Mouse (Mus musculus) E14TG2a.4 (cell line): ENCODE measurements around the gene Serpinf2.

ENCODE experiments used
- CTCF ChIP-seq: conservative IDR thresholded peaks from 2 replicates; pipeline ENCODE4 v1.5.1; 2014; ENCODE audit warnings: low read length
- POU5F1 ChIP-seq: IDR thresholded peaks from 2 replicates; pipeline ENCODE4 v1.6.1; 2014; ENCODE audit warnings: low read length, borderline replicate concordance

DNA sequence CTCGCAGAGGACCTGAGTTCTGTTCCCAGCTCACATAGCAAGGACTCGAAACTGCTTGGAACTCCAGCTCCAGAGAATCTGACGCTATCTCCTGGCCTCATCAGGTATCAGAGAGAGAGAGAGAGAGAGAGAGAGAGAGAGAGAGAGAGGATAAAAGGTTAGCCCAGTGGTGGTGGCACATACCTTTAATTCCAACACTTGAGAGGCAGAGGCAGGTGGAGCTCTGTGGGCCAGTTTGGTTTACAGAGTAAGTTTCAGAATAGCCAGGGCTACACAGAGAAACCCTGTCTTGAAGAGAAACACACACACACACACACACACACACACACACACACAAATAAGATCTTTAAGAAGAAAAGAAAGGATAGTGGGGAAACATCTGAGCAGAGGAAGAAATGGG is 16.3 kb downstream of the Serpinf2 start:
- TF ChIP-seq CTCF (no peak), POU5F1 (no peak)
